Comparison of ENCODE assay signal across 1 mouse cellular context in genomic region chr10:84532911-84533882, GRCm38 (mm10).
TF ChIP-seq lines count a peak whose summit lies in the region.

No protein-coding gene starts in this region.

TF ChIP-seq in CH12.LX, 34 proteins besides CTCF, POLR2A, EP300 and RAD21 (continued from another document):
- TF ChIP-seq ZKSCAN1 (IDR thresholded peaks at IDR 0.05; ENCODE audit: borderline replicate concordance, low read depth, low read length) (no peak), BHLHE40 (IDR thresholded peaks at IDR 0.05; ENCODE audit: low read depth, low read length) (peak; percentile 4; the same call in 1 of the 2 replicates), MAFK (IDR thresholded peaks at IDR 0.05; ENCODE audit: insufficient replicate concordance, low read length) (no peak), JUN (IDR thresholded peaks at IDR 0.05; ENCODE audit: insufficient read depth, low read depth, low read length) (peak; percentile 58), MEF2A (IDR thresholded peaks at IDR 0.05; ENCODE audit: borderline replicate concordance, low read depth, low read length) (peak; percentile 90), ETS1 (conservative IDR thresholded peaks at IDR 0.05; ENCODE audit: low read depth, low read length) (peak; percentile 52; the same call in 1 of the 2 replicates), GABPA (IDR thresholded peaks at IDR 0.05; ENCODE audit: insufficient replicate concordance, low read depth, low read length) (no peak), NELFE (IDR thresholded peaks at IDR 0.05; ENCODE audit: low read depth, low read length) (0 out of 2 replicates have a peak, but pooled peaks have one; percentile 4), CHD1 (IDR thresholded peaks at IDR 0.05; ENCODE audit: low read depth, low read length) (no peak), SMC3 (IDR thresholded peaks at IDR 0.05; ENCODE audit: low read depth, low read length) (no peak), MXI1 (IDR thresholded peaks at IDR 0.05; ENCODE audit: low read depth, low read length) (no peak; the same call in 1 of the 2 replicates)
